Mouse (Mus musculus) urinary bladder, adult 2 months (tissue): ENCODE data around the gene Atp13a5. TPM values are rescaled to one million over a fixed set of nuclear protein-coding genes. Genes with fewer than 3 reads are reported as not detected.

Experiments used
- DNase-seq: peaks from one replicate; pipeline ENCODE4 v3.0.0; 2022; ENCODE audit warnings: low spot score
- polyA plus RNA-seq: library from polyadenylated mRNA; depleted of rRNA; stranded (reverse); fragments of >200 nt; gene quantifications from 2 replicates; pipeline ENCODE4 v1.2.3, GENCODE M21; 2012; rRNA removed

Atp13a5 gene
- polyA plus RNA-seq, 1 experiment = not detected

GRCm38 (mm10) chr16:29205581-29205980 is 173.0 kb downstream of the Atp13a5 start:
- no peak for DNase-seq

GRCm38 (mm10) chr16:29204875-29205274 is 173.7 kb downstream of the Atp13a5 start:
- DNase-seq = no peak

GRCm38 (mm10) chr16:29201146-29201545 is 177.4 kb downstream of the Atp13a5 start:
- DNase-seq = no peak

GRCm38 (mm10) chr16:29198461-29198860 is 180.1 kb downstream of the Atp13a5 start:
- DNase-seq = no peak

- DNase-seq = no peak
Observed at GRCm38 (mm10) chr16:29195156-29195555, 183.4 kb downstream of the Atp13a5 start.

GRCm38 (mm10) chr16:29193981-29194380 is 184.6 kb downstream of the Atp13a5 start:
- no peak for DNase-seq

- DNase-seq = no peak
Observed at GRCm38 (mm10) chr16:29192911-29193310, 185.6 kb downstream of the Atp13a5 start.

Other genes starting within 250 kb of the Atp13a5 start
- 10.8 and 11.8 TPM in 2 replicates for gene Hrasls, start 169.0 kb downstream of the Atp13a5 start, polyA plus RNA-seq
- gene Atp13a4, start 166.1 kb upstream of the Atp13a5 start, polyA plus RNA-seq = 0.23 TPM in 1 of 2 replicates, not detected in the other
- gene Opa1, start 200.6 kb upstream of the Atp13a5 start, polyA plus RNA-seq = 22.2 and 22.3 TPM in 2 replicates